Mouse (Mus musculus) lung, embryonic 14.5 days (tissue): ENCODE results near the gene Angptl8. TPM values are rescaled to one million over a fixed set of nuclear protein-coding genes. Genes with fewer than 3 reads are reported as not detected.

Experiments used
- ATAC-seq: fragments of 200-750 bp; cut with Nextera tagmentation; 2 replicates; pipeline ENCODE4 v1.8.0; 2017; ENCODE audit warnings: mild to moderate bottlenecking, moderate TSS enrichment, moderate library complexity; ENCODE audit not compliant: insufficient read depth
- DNase-seq: peaks from one replicate; pipeline ENCODE4 v3.0.0-alpha.2; 2015
- H3K27ac ChIP-seq: fragments of 300-500 bp; sonication (generic); 2 replicates; pipeline ENCODE4 v1.5.1; 2014; ENCODE audit warnings: low read depth, mild to moderate bottlenecking, moderate library complexity
- H3K27me3 ChIP-seq: fragments of 300-500 bp; sonication (generic); 2 replicates; pipeline ENCODE4 v1.6.1; 2014; ENCODE audit warnings: low read length, control low read depth; ENCODE audit not compliant: insufficient read depth
- H3K36me3 ChIP-seq: fragments of 300-500 bp; sonication (generic); 2 replicates; pipeline ENCODE4 v1.6.1; 2014; ENCODE audit warnings: control low read depth; ENCODE audit not compliant: insufficient read depth
- H3K4me1 ChIP-seq: fragments of 300-500 bp; sonication (generic); 2 replicates; pipeline ENCODE4 v1.6.1; 2014; ENCODE audit warnings: antibody characterized with exemption, control low read depth; ENCODE audit not compliant: insufficient read depth
- H3K4me2 ChIP-seq: fragments of 300-500 bp; sonication (generic); 2 replicates; pipeline ENCODE4 v1.6.1; 2014; ENCODE audit warnings: mild to moderate bottlenecking
- H3K4me3 ChIP-seq: fragments of 300-500 bp; sonication (generic); 2 replicates; pipeline ENCODE4 v1.5.1; 2014; ENCODE audit warnings: low read depth, low read length
- H3K9ac ChIP-seq: fragments of 300-500 bp; sonication (generic); 2 replicates; pipeline ENCODE4 v1.6.1; 2014
- H3K9me3 ChIP-seq: fragments of 300-500 bp; sonication (generic); 2 replicates; pipeline ENCODE4 v1.6.1; 2016; ENCODE audit warnings: low read depth, low read length, control low read depth
- CTCF ChIP-seq: IDR thresholded peaks from 2 replicates; pipeline ENCODE4 v1.5.1; 2016; ENCODE audit warnings: antibody characterized with exemption, low read depth
- WGBS: fragments of 180-500 bp; shearing (Covaris S2); extraction: QIAGEN DNeasy Blood & Tissue Kit; methylation state at CpG from one replicate; pipeline ENCODE4 v1.1.7; 2014; 5-methylcytosine and 5-hydroxymethylcytosine counted together
- polyA plus RNA-seq: library from polyadenylated mRNA; unstranded; fragments of >200 nt; fragmentation: Nextera tagmentation; extraction: Ambion mirVana; gene quantifications from 2 replicates; pipeline ENCODE4 v1.2.1, GENCODE M21; 2014

Angptl8 gene
- polyA plus RNA-seq, 1 experiment from 2014 or later, result 1.3 TPM

DNA sequence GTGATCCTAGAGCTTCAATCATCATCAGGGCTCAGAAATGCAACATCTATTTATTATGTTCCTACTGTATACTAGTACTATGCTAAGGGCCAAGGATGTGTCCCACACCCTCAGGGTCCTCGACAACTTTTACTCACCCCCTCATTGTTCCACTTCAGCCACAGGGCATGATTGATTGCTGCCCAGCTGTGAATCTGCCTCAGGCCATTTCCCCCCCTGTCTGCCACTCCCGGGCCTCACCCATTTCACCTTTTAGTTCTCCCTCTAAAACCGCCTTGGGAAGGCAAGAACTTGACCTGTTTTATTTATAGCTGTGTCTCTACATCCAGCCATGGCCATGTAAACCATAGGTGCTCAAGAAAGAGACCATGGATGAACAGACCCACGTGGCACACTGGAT is 11.4 kb upstream of the Angptl8 start:
- no peak overlapping the region for H3K9ac ChIP-seq
- H3K36me3 ChIP-seq, result peaks cover 56% of the 10 kb centered on the region
- no peaks in the 10 kb centered on the region for H3K9me3 ChIP-seq
- TF ChIP-seq CTCF, result no peak
- 55% methylated on average over 4 of the region's 4 CpGs for WGBS
- no peak overlapping the region for H3K4me3 ChIP-seq
- ATAC-seq, result no peak
- no peaks in the 10 kb centered on the region for H3K27me3 ChIP-seq
- no peak overlapping the region for H3K27ac ChIP-seq
- no peaks in the 10 kb centered on the region for H3K4me1 ChIP-seq
- DNase-seq, result no peak
- no peak overlapping the region for H3K4me2 ChIP-seq

GRCm38 (mm10) chr9:21824366-21824765 is 10.9 kb upstream of the Angptl8 start:
- 59% methylated on average over 10 of the region's 10 CpGs for WGBS
- H3K36me3 ChIP-seq, result peaks cover 56% of the 10 kb centered on the region
- H3K27ac ChIP-seq, result no peak overlapping the region
- H3K4me3 ChIP-seq, result no peak overlapping the region
- no peaks in the 10 kb centered on the region for H3K27me3 ChIP-seq
- H3K4me2 ChIP-seq, result no peak overlapping the region
- ATAC-seq (no peak), DNase-seq (no peak)
- H3K4me1 ChIP-seq, result no peaks in the 10 kb centered on the region
- no peak overlapping the region for H3K9ac ChIP-seq
- no peaks in the 10 kb centered on the region for H3K9me3 ChIP-seq
- TF ChIP-seq CTCF, result no peak

GRCm38 (mm10) chr9:21829834-21830460 is 5.4 kb upstream of the Angptl8 start:
- Histone ChIP-seq H3K27me3 (no peaks in the 10 kb centered on the region), H3K9ac (no peak overlapping the region), H3K36me3 (peaks cover 68% of the 10 kb centered on the region), H3K4me3 (no peak overlapping the region), H3K4me1 (no peaks in the 10 kb centered on the region), H3K9me3 (no peaks in the 10 kb centered on the region), H3K4me2 (no peak overlapping the region), H3K27ac (no peak overlapping the region)
- TF ChIP-seq CTCF, result no peak
- DNase-seq, result no peak
- no peak for ATAC-seq
- 77% methylated on average over 14 of the region's 14 CpGs for WGBS

GRCm38 (mm10) chr9:21830461-21830850 is 4.9 kb upstream of the Angptl8 start:
- peaks cover 74% of the 10 kb centered on the region for H3K36me3 ChIP-seq

GRCm38 (mm10) chr9:21830936-21831335 is 4.4 kb upstream of the Angptl8 start:
- no peak overlapping the region for H3K9ac ChIP-seq
- no peak overlapping the region for H3K4me2 ChIP-seq
- DNase-seq (no peak), ATAC-seq (no peak)
- H3K27me3 ChIP-seq, result no peaks in the 10 kb centered on the region
- no peaks in the 10 kb centered on the region for H3K4me1 ChIP-seq
- no peak overlapping the region for H3K4me3 ChIP-seq
- H3K27ac ChIP-seq, result no peak overlapping the region
- TF ChIP-seq CTCF, result 0 out of 2 replicates have a peak, but pooled peaks have one; percentile 13
- peaks cover 78% of the 10 kb centered on the region for H3K36me3 ChIP-seq
- H3K9me3 ChIP-seq, result no peaks in the 10 kb centered on the region
- WGBS, result 75% methylated on average over 11 of the region's 11 CpGs

More at GRCm38 (mm10) chr9:21830461-21830850, 4.9 kb upstream of the Angptl8 start:
- DNase-seq (no peak), ATAC-seq (no peak)
- no peak for TF ChIP-seq CTCF
- Histone ChIP-seq H3K27ac (no peak overlapping the region), H3K4me3 (no peak overlapping the region), H3K27me3 (no peaks in the 10 kb centered on the region), H3K4me2 (no peak overlapping the region), H3K9ac (no peak overlapping the region), H3K9me3 (no peaks in the 10 kb centered on the region), H3K4me1 (no peaks in the 10 kb centered on the region)
- WGBS, result 80% methylated on average over 5 of the region's 5 CpGs

DNA sequence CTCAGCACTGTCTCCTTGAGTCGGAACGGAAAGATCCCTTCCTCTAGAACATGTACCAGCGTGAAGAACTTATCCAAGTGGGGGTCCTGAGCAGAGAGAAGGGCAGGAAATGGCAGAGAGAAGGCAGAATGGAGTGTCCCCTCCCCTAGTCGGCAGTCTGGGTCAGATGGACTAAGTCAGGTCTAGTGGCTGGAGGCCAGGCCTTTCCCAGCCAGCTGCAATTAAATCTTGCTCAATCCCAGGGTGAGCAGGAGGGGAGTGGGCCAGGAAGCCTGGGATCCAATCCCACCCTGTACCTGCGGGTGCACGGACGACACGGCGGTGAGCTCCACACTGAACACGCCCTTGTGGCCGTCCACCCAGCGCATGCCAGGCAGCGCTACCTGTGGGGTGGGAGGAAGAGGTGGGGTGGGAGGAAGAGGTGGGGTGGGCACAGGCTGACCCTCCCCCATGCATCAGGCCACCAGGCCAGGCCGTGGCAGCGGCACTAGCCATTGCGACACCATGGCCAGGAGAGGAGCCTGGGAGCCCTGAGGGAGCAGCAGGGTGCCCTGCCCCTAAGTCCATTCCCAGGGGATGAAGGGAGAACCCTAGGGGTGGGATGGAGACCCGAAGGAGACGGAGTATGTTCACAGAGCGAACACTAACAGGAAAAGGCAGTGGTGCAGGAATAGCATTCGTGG is 3.6 kb upstream of the Angptl8 start:
- no peak overlapping the region for H3K4me2 ChIP-seq
- H3K9me3 ChIP-seq, result no peaks in the 10 kb centered on the region
- TF ChIP-seq CTCF, result no peak
- no peaks in the 10 kb centered on the region for H3K4me1 ChIP-seq
- H3K36me3 ChIP-seq, result peaks cover 82% of the 10 kb centered on the region
- DNase-seq (no peak), ATAC-seq (no peak)
- no peak overlapping the region for H3K4me3 ChIP-seq
- H3K9ac ChIP-seq, result no peak overlapping the region
- H3K27me3 ChIP-seq, result no peaks in the 10 kb centered on the region
- 86% methylated on average over 20 of the region's 20 CpGs for WGBS
- no peak overlapping the region for H3K27ac ChIP-seq

GRCm38 (mm10) chr9:21837690-21838089 is 2.4 kb downstream of the Angptl8 start:
- no peak overlapping the region for H3K4me2 ChIP-seq
- no peak overlapping the region for H3K27ac ChIP-seq
- no peak overlapping the region for H3K4me3 ChIP-seq
- H3K27me3 ChIP-seq, result no peaks in the 10 kb centered on the region
- TF ChIP-seq CTCF, result no peak
- peaks cover 84% of the 10 kb centered on the region for H3K36me3 ChIP-seq
- no peak for DNase-seq
- no peak overlapping the region for H3K9ac ChIP-seq
- 0 out of 2 replicates have a peak, but pooled peaks cover under 1% of the 10 kb centered on the region for H3K4me1 ChIP-seq
- ATAC-seq, result no peak
- H3K9me3 ChIP-seq, result no peaks in the 10 kb centered on the region
- 89% methylated on average over 2 of the region's 2 CpGs for WGBS
